Mouse (Mus musculus): ENCODE data around the gene Otud3.

DNA sequence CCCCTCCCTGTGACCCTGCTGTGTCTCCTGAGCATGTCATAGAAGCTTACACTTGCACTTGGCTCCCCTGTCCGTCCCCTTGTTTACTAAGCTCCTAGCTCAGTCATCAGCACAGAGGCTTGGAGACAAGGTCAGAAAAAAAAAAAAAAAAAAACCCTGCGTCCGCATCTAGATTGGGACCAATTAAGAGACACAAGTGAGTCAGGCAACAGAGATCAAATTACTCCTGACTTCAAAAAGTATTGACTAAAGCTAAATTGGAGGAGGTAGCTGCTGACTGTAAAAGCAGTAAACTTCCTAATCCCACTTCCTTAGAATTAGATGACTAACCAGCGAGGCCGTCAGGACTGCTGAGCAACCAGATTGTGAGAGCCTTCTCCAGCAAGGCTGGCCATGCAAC, 48.7 kb downstream of the Otud3 start:
- TF ChIP-seq POLR2A (IDR thresholded peaks at IDR 0.05; ENCODE audit: low read depth, low read length), result no peak
- no peak for TF ChIP-seq CTCF (IDR thresholded peaks at IDR 0.05; ENCODE audit: extremely low read depth, insufficient read length, insufficient replicate concordance, low read depth, low read length)
